Mouse (Mus musculus): ENCODE measurements around the gene Slc2a13.

The Slc2a13 gene

GRCm38 (mm10) chr15:91377568-91377967 is 195.5 kb downstream of the Slc2a13 start:
- no peaks in the 10 kb centered on the region for H3K27me3 ChIP-seq (ENCODE audit: insufficient read depth, low read length)
- H3K36me3 ChIP-seq (ENCODE audit: insufficient read depth, low read length): no peaks in the 10 kb centered on the region
- H3K9me3 ChIP-seq (ENCODE audit: low read length): no peaks in the 10 kb centered on the region
- TF ChIP-seq POU5F1 (IDR thresholded peaks at IDR 0.05; ENCODE audit: borderline replicate concordance, low read length) (no peak), NANOG (IDR thresholded peaks at IDR 0.05; ENCODE audit: borderline replicate concordance, low read length) (no peak), CTCF (conservative IDR thresholded peaks at IDR 0.05; ENCODE audit: low read length) (no peak)
- H3K4me3 ChIP-seq (replicated peaks; ENCODE audit: low read length): no peak overlapping the region
- H3K4me1 ChIP-seq (replicated peaks; ENCODE audit: low read depth, low read length): no peaks in the 10 kb centered on the region

- H3K4me3 ChIP-seq (replicated peaks; ENCODE audit: low read length): no peak overlapping the region
- no peaks in the 10 kb centered on the region for H3K27me3 ChIP-seq (ENCODE audit: insufficient read depth, low read length)
- no peaks in the 10 kb centered on the region for H3K36me3 ChIP-seq (ENCODE audit: insufficient read depth, low read length)
- TF ChIP-seq NANOG (IDR thresholded peaks at IDR 0.05; ENCODE audit: borderline replicate concordance, low read length): no peak
- no peak for TF ChIP-seq POU5F1 (IDR thresholded peaks at IDR 0.05; ENCODE audit: borderline replicate concordance, low read length)
- TF ChIP-seq CTCF (conservative IDR thresholded peaks at IDR 0.05; ENCODE audit: low read length): no peak
- H3K4me1 ChIP-seq (replicated peaks; ENCODE audit: low read depth, low read length): no peaks in the 10 kb centered on the region
- no peaks in the 10 kb centered on the region for H3K9me3 ChIP-seq (ENCODE audit: low read length)
Measured at GRCm38 (mm10) chr15:91377105-91377504, 196.0 kb downstream of the Slc2a13 start.

GRCm38 (mm10) chr15:91374441-91374840 is 198.6 kb downstream of the Slc2a13 start:
- TF ChIP-seq CTCF (conservative IDR thresholded peaks at IDR 0.05; ENCODE audit: low read length): no peak
- TF ChIP-seq NANOG (IDR thresholded peaks at IDR 0.05; ENCODE audit: borderline replicate concordance, low read length): no peak
- no peak for TF ChIP-seq POU5F1 (IDR thresholded peaks at IDR 0.05; ENCODE audit: borderline replicate concordance, low read length)
- Histone ChIP-seq H3K4me1 (replicated peaks; ENCODE audit: low read depth, low read length) (no peaks in the 10 kb centered on the region), H3K27me3 (ENCODE audit: insufficient read depth, low read length) (no peaks in the 10 kb centered on the region), H3K4me3 (replicated peaks; ENCODE audit: low read length) (no peak overlapping the region), H3K9me3 (ENCODE audit: low read length) (no peaks in the 10 kb centered on the region), H3K36me3 (ENCODE audit: insufficient read depth, low read length) (no peaks in the 10 kb centered on the region)

- H3K9me3 ChIP-seq (ENCODE audit: low read length): no peaks in the 10 kb centered on the region
- no peaks in the 10 kb centered on the region for H3K4me1 ChIP-seq (replicated peaks; ENCODE audit: low read depth, low read length)
- H3K4me3 ChIP-seq (replicated peaks; ENCODE audit: low read length): no peak overlapping the region
- H3K36me3 ChIP-seq (ENCODE audit: insufficient read depth, low read length): no peaks in the 10 kb centered on the region
- no peaks in the 10 kb centered on the region for H3K27me3 ChIP-seq (ENCODE audit: insufficient read depth, low read length)
- TF ChIP-seq POU5F1 (IDR thresholded peaks at IDR 0.05; ENCODE audit: borderline replicate concordance, low read length): no peak
- TF ChIP-seq NANOG (IDR thresholded peaks at IDR 0.05; ENCODE audit: borderline replicate concordance, low read length): no peak
- TF ChIP-seq CTCF (conservative IDR thresholded peaks at IDR 0.05; ENCODE audit: low read length): no peak
Measured at GRCm38 (mm10) chr15:91373203-91373584, 199.9 kb downstream of the Slc2a13 start.

GRCm38 (mm10) chr15:91372464-91373202 is 200.4 kb downstream of the Slc2a13 start:
- no peaks in the 10 kb centered on the region for H3K9me3 ChIP-seq (ENCODE audit: low read length)
- no peaks in the 10 kb centered on the region for H3K36me3 ChIP-seq (ENCODE audit: insufficient read depth, low read length)
- H3K4me1 ChIP-seq (replicated peaks; ENCODE audit: low read depth, low read length): no peaks in the 10 kb centered on the region
- no peak overlapping the region for H3K4me3 ChIP-seq (replicated peaks; ENCODE audit: low read length)
- TF ChIP-seq NANOG (IDR thresholded peaks at IDR 0.05; ENCODE audit: borderline replicate concordance, low read length) (no peak), CTCF (conservative IDR thresholded peaks at IDR 0.05; ENCODE audit: low read length) (no peak), POU5F1 (IDR thresholded peaks at IDR 0.05; ENCODE audit: borderline replicate concordance, low read length) (no peak)
- H3K27me3 ChIP-seq (ENCODE audit: insufficient read depth, low read length): no peaks in the 10 kb centered on the region

GRCm38 (mm10) chr15:91371859-91372394 is 201.1 kb downstream of the Slc2a13 start:
- Histone ChIP-seq H3K4me1 (replicated peaks; ENCODE audit: low read depth, low read length) (no peaks in the 10 kb centered on the region), H3K4me3 (replicated peaks; ENCODE audit: low read length) (no peak overlapping the region)
- no peak for TF ChIP-seq NANOG (IDR thresholded peaks at IDR 0.05; ENCODE audit: borderline replicate concordance, low read length)
- no peak for TF ChIP-seq POU5F1 (IDR thresholded peaks at IDR 0.05; ENCODE audit: borderline replicate concordance, low read length)
- no peak for TF ChIP-seq CTCF (conservative IDR thresholded peaks at IDR 0.05; ENCODE audit: low read length)

GRCm38 (mm10) chr15:91369736-91370449 is 203.2 kb downstream of the Slc2a13 start:
- TF ChIP-seq POU5F1 (IDR thresholded peaks at IDR 0.05; ENCODE audit: borderline replicate concordance, low read length) (no peak), CTCF (conservative IDR thresholded peaks at IDR 0.05; ENCODE audit: low read length) (no peak), NANOG (IDR thresholded peaks at IDR 0.05; ENCODE audit: borderline replicate concordance, low read length) (no peak)
- no peaks in the 10 kb centered on the region for H3K36me3 ChIP-seq (ENCODE audit: insufficient read depth, low read length)
- H3K9me3 ChIP-seq (ENCODE audit: low read length): no peaks in the 10 kb centered on the region
- H3K4me3 ChIP-seq (replicated peaks; ENCODE audit: low read length): no peak overlapping the region
- no peaks in the 10 kb centered on the region for H3K4me1 ChIP-seq (replicated peaks; ENCODE audit: low read depth, low read length)
- no peaks in the 10 kb centered on the region for H3K27me3 ChIP-seq (ENCODE audit: insufficient read depth, low read length)

More at GRCm38 (mm10) chr15:91371859-91372394, 201.1 kb downstream of the Slc2a13 start:
- Histone ChIP-seq H3K36me3 (ENCODE audit: insufficient read depth, low read length) (no peaks in the 10 kb centered on the region), H3K27me3 (ENCODE audit: insufficient read depth, low read length) (no peaks in the 10 kb centered on the region), H3K9me3 (ENCODE audit: low read length) (no peaks in the 10 kb centered on the region)

- Histone ChIP-seq H3K4me3 (replicated peaks; ENCODE audit: low read length) (no peak overlapping the region), H3K36me3 (ENCODE audit: insufficient read depth, low read length) (no peaks in the 10 kb centered on the region), H3K27me3 (ENCODE audit: insufficient read depth, low read length) (no peaks in the 10 kb centered on the region), H3K9me3 (ENCODE audit: low read length) (no peaks in the 10 kb centered on the region), H3K4me1 (replicated peaks; ENCODE audit: low read depth, low read length) (no peaks in the 10 kb centered on the region)
- TF ChIP-seq CTCF (conservative IDR thresholded peaks at IDR 0.05; ENCODE audit: low read length): no peak
Measured at GRCm38 (mm10) chr15:91360495-91360894, 212.6 kb downstream of the Slc2a13 start.
